Mouse (Mus musculus) cerebellum, adult 2 months (tissue): ENCODE results near the gene Hectd2. TPM values are rescaled to one million over a fixed set of nuclear protein-coding genes. Genes with fewer than 3 reads are reported as not detected.

Source experiments
- DNase-seq, 2 experiments: peaks; one replicate each; pipeline ENCODE4 v3.0.0; 2021
- H3K27ac ChIP-seq: fragments of 200-500 bp; 2 replicates; pipeline ENCODE4 v1.5.1; 2012; ENCODE audit warnings: low read length, control low read depth, inconsistent platforms; ENCODE audit not compliant: insufficient read depth
- H3K27me3 ChIP-seq: fragments of 200-500 bp; 2 replicates; pipeline ENCODE4 v1.6.1; 2012; ENCODE audit warnings: inconsistent platforms, mild to moderate bottlenecking, low read length, moderate library complexity; ENCODE audit not compliant: control insufficient read depth, insufficient read depth
- H3K4me1 ChIP-seq: fragments of 200-500 bp; 2 replicates; pipeline ENCODE4 v1.6.1; 2011; ENCODE audit warnings: low read length; ENCODE audit not compliant: control insufficient read depth, insufficient read depth
- H3K4me3 ChIP-seq: fragments of 200-500 bp; replicated peaks from 2 replicates; pipeline ENCODE3; 2011; ENCODE audit warnings: mild to moderate bottlenecking, low read depth, low read length, control low read depth; ENCODE audit not compliant: insufficient read depth
- CTCF ChIP-seq: fragments of 200-500 bp; IDR thresholded peaks from 2 replicates; pipeline ENCODE4 v1.5.1; 2011; ENCODE audit warnings: low read depth, mild to moderate bottlenecking, control low read depth, low read length, moderate library complexity, borderline replicate concordance; ENCODE audit not compliant: insufficient read depth
- POLR2A ChIP-seq: fragments of 200-500 bp; IDR thresholded peaks from 2 replicates; pipeline ENCODE4 v1.6.1; 2011; ENCODE audit warnings: low read length, control low read depth, borderline replicate concordance; ENCODE audit not compliant: insufficient read depth
- WGBS: fragments of 180-500 bp; shearing (Covaris S2); methylation state at CpG from one replicate; pipeline ENCODE4 v1.1.7; 2018; 5-methylcytosine and 5-hydroxymethylcytosine counted together
- polyA plus RNA-seq: library from polyadenylated mRNA; depleted of rRNA; stranded (reverse); fragments of >200 nt; gene quantifications from 2 replicates; pipeline ENCODE4 v1.2.3, GENCODE M21; 2012

Gene Hectd2
- polyA plus RNA-seq, 1 experiment, result 8.6 TPM

- H3K4me3 ChIP-seq, result no peak overlapping the region
- DNase-seq, result no peak
- WGBS, result 49% methylated on average over 7 of the region's 7 CpGs
- no peaks in the 10 kb centered on the region for H3K4me1 ChIP-seq
- no peaks in the 10 kb centered on the region for H3K27me3 ChIP-seq
- H3K27ac ChIP-seq, result no peak overlapping the region
- no peak for TF ChIP-seq CTCF
- no peak for TF ChIP-seq POLR2A
Measured at GRCm38 (mm10) chr19:36540776-36541175, 13.7 kb upstream of the Hectd2 start.

- Histone ChIP-seq H3K4me1 (no peaks in the 10 kb centered on the region), H3K4me3 (peak overlapping the region; percentile 60), H3K27me3 (no peaks in the 10 kb centered on the region), H3K27ac (peak overlapping the region; percentile 93)
- TF ChIP-seq POLR2A, result no peak
- TF ChIP-seq CTCF, result no peak
- no peak for DNase-seq
- WGBS, result 1% methylated on average over 20 of the region's 20 CpGs
Measured at GRCm38 (mm10) chr19:36553561-36554045, 836 bp upstream of the Hectd2 start.

GRCm38 (mm10) chr19:36554785-36555595 lies 551 bp downstream of the Hectd2 start:
- DNase-seq, result peak; percentile 68 to 78
- TF ChIP-seq CTCF (no peak), POLR2A (no peak)
- H3K27ac ChIP-seq, result peak overlapping the region; percentile 75
- no peaks in the 10 kb centered on the region for H3K27me3 ChIP-seq
- no peaks in the 10 kb centered on the region for H3K4me1 ChIP-seq
- H3K4me3 ChIP-seq, result peak overlapping the region; percentile 72
- under 1% methylated on average over 47 of the region's 53 CpGs for WGBS

- TF ChIP-seq POLR2A (no peak), CTCF (no peak)
- Histone ChIP-seq H3K27me3 (no peaks in the 10 kb centered on the region), H3K27ac (no peak overlapping the region), H3K4me1 (no peaks in the 10 kb centered on the region), H3K4me3 (no peak overlapping the region)
- no peak for DNase-seq
- 77% methylated on average over 5 of the region's 5 CpGs for WGBS
Measured at GRCm38 (mm10) chr19:36559331-36559730, 4.9 kb downstream of the Hectd2 start.

GRCm38 (mm10) chr19:36560160-36560559 lies 5.7 kb downstream of the Hectd2 start:
- no peaks in the 10 kb centered on the region for H3K4me1 ChIP-seq
- 43% methylated on average over 2 of the region's 2 CpGs for WGBS
- H3K4me3 ChIP-seq, result no peak overlapping the region
- H3K27ac ChIP-seq, result no peak overlapping the region
- TF ChIP-seq POLR2A, result no peak
- TF ChIP-seq CTCF, result peak; percentile 10; the same call in 1 of the 2 replicates
- no peaks in the 10 kb centered on the region for H3K27me3 ChIP-seq
- no peak for DNase-seq

- WGBS, result 71% methylated on average over 2 of the region's 2 CpGs
- TF ChIP-seq CTCF (no peak), POLR2A (no peak)
- Histone ChIP-seq H3K4me3 (no peak overlapping the region), H3K27ac (no peak overlapping the region), H3K4me1 (no peaks in the 10 kb centered on the region), H3K27me3 (no peaks in the 10 kb centered on the region)
- DNase-seq, result no peak
Measured at GRCm38 (mm10) chr19:36561171-36561570, 6.7 kb downstream of the Hectd2 start.

- TF ChIP-seq CTCF (no peak), POLR2A (no peak)
- Histone ChIP-seq H3K4me1 (no peaks in the 10 kb centered on the region), H3K4me3 (no peak overlapping the region), H3K27ac (no peak overlapping the region), H3K27me3 (no peaks in the 10 kb centered on the region)
- no peak for DNase-seq
- WGBS, result 61% methylated on average over 2 of the region's 2 CpGs
Measured at GRCm38 (mm10) chr19:36564396-36564795, 10.0 kb downstream of the Hectd2 start.

GRCm38 (mm10) chr19:36573986-36574385 lies 19.5 kb downstream of the Hectd2 start:
- TF ChIP-seq POLR2A (no peak), CTCF (no peak)
- no peaks in the 10 kb centered on the region for H3K27me3 ChIP-seq
- WGBS, result 17% methylated on average over 3 of the region's 3 CpGs
- no peak for DNase-seq
- no peaks in the 10 kb centered on the region for H3K4me1 ChIP-seq
- no peak overlapping the region for H3K4me3 ChIP-seq
- no peak overlapping the region for H3K27ac ChIP-seq
